Mouse (Mus musculus): ENCODE results near the gene Acp5. TPM values are rescaled to one million over a fixed set of nuclear protein-coding genes. Genes with fewer than 3 reads are reported as not detected.

Gene Acp5
- polyA plus RNA-seq, 1 experiment from 2014 or later, result 13.3 TPM

Small RNA genes within 50 kb of the gene (microRNA-seq; reads per million reads assigned to microRNA genes)
- gene Mir7084, result not detected

Other genes starting within 250 kb of the Acp5 start
- 18.4 and 21.5 TPM in 2 replicates for gene Rab3d, start 217.5 kb downstream of the Acp5 start, polyA plus RNA-seq (2014; fragmentation: Nextera tagmentation; extraction: Ambion mirVana)
- gene Ccdc159, start 208.2 kb downstream of the Acp5 start, polyA plus RNA-seq (2014; fragmentation: Nextera tagmentation; extraction: Ambion mirVana), result 3.8 and 4.2 TPM in 2 replicates
- gene Tmem205, start 208.2 kb downstream of the Acp5 start, polyA plus RNA-seq (2014; fragmentation: Nextera tagmentation; extraction: Ambion mirVana), result 57.1 and 59.6 TPM in 2 replicates
- 8.2 and 8.7 TPM in 2 replicates for gene Plppr2, start 198.7 kb downstream of the Acp5 start, polyA plus RNA-seq (2014; fragmentation: Nextera tagmentation; extraction: Ambion mirVana)
- gene Swsap1, start 180.0 kb downstream of the Acp5 start, polyA plus RNA-seq (2014; fragmentation: Nextera tagmentation; extraction: Ambion mirVana), result 11.7 and 12.8 TPM in 2 replicates
- 4.1 and 4.2 TPM in 2 replicates for gene Epor, start 172.2 kb downstream of the Acp5 start, polyA plus RNA-seq (2014; fragmentation: Nextera tagmentation; extraction: Ambion mirVana)
- gene Rgl3, start 146.3 kb downstream of the Acp5 start, polyA plus RNA-seq (2014; fragmentation: Nextera tagmentation; extraction: Ambion mirVana), result 1.1 and 1.4 TPM in 2 replicates
- gene Ccdc151, start 133.1 kb downstream of the Acp5 start, polyA plus RNA-seq (2014; fragmentation: Nextera tagmentation; extraction: Ambion mirVana), result 0.42 and 0.95 TPM in 2 replicates
- gene Prkcsh, start 132.9 kb downstream of the Acp5 start, polyA plus RNA-seq (2014; fragmentation: Nextera tagmentation; extraction: Ambion mirVana), result 93.8 and 95.8 TPM in 2 replicates
- 6.2 and 7.1 TPM in 2 replicates for gene Elavl3, start 83.7 kb downstream of the Acp5 start, polyA plus RNA-seq (2014; fragmentation: Nextera tagmentation; extraction: Ambion mirVana)
- not detected in 2 replicates for gene Gm49318, start 64.5 kb downstream of the Acp5 start, polyA plus RNA-seq (2014; fragmentation: Nextera tagmentation; extraction: Ambion mirVana)
- 10.2 and 10.3 TPM in 2 replicates for gene Zfp653, start 64.3 kb downstream of the Acp5 start, polyA plus RNA-seq (2014; fragmentation: Nextera tagmentation; extraction: Ambion mirVana)
- 35.2 and 43.4 TPM in 2 replicates for gene Ecsit, start 50.3 kb downstream of the Acp5 start, polyA plus RNA-seq (2014; fragmentation: Nextera tagmentation; extraction: Ambion mirVana)
- 322 and 380 TPM in 2 replicates for gene Cnn1, start 36.5 kb downstream of the Acp5 start, polyA plus RNA-seq (2014; fragmentation: Nextera tagmentation; extraction: Ambion mirVana)
- gene Elof1, start 18.5 kb downstream of the Acp5 start, polyA plus RNA-seq (2014; fragmentation: Nextera tagmentation; extraction: Ambion mirVana), result 190 and 192 TPM in 2 replicates
- gene Pigyl, start 21.1 kb upstream of the Acp5 start, polyA plus RNA-seq (2014; fragmentation: Nextera tagmentation; extraction: Ambion mirVana), result 76.5 and 85.4 TPM in 2 replicates
- gene Zfp872, start 52.4 kb upstream of the Acp5 start, polyA plus RNA-seq (2014; fragmentation: Nextera tagmentation; extraction: Ambion mirVana), result 0.12 and 0.42 TPM in 2 replicates
- gene Zfp809, start 90.0 kb upstream of the Acp5 start, polyA plus RNA-seq (2014; fragmentation: Nextera tagmentation; extraction: Ambion mirVana), result 23.8 and 24.5 TPM in 2 replicates
- gene Zfp599, start 124.2 kb upstream of the Acp5 start, polyA plus RNA-seq (2014; fragmentation: Nextera tagmentation; extraction: Ambion mirVana), result 5.8 and 5.9 TPM in 2 replicates
- gene Zfp810, start 171.9 kb upstream of the Acp5 start, polyA plus RNA-seq (2014; fragmentation: Nextera tagmentation; extraction: Ambion mirVana), result 19.0 and 19.4 TPM in 2 replicates